Mouse (Mus musculus) left cerebral cortex, adult 6 months (tissue): ENCODE measurements around the gene Nvl. TPM values are rescaled to one million over a fixed set of nuclear protein-coding genes. Genes with fewer than 3 reads are reported as not detected.

Experiments used
- long read RNA-seq, 2 experiments: library from polyadenylated mRNA; unstranded; transcript quantifications; one replicate each; pipeline ENCODE4 v2.0.0; 2019 to 2020
- polyA plus RNA-seq: library from polyadenylated mRNA; unstranded; fragments of <200 nt; fragmentation: Nextera tagmentation; gene quantifications from 2 replicates; pipeline ENCODE4 v1.2.3, GENCODE M21; 2021

The Nvl gene
- polyA plus RNA-seq: 6.7 and 12.6 TPM in 2 replicates
- long read RNA-seq, experiment 1, full-length matches to known transcripts: 22 of 70 reads
- long read RNA-seq, experiment 1, partial matches to known transcripts: 23 of 70 reads
- long read RNA-seq, experiment 1, other reads (novel, unspliced or antisense): 25 of 70 reads
- long read RNA-seq, experiment 2, full-length matches to known transcripts: 4 of 30 reads
- long read RNA-seq, experiment 2, partial matches to known transcripts: 15 of 30 reads
- long read RNA-seq, experiment 2, other reads (novel, unspliced or antisense): 11 of 30 reads

GRCm38 (mm10) chr1:181143950-181144836 is at the start of gene Nvl, which contains the start of gene Cnih4:
Gene Nvl, minus strand, starts transcription at chr1:181144204.
Gene Cnih4, plus strand, starts transcription at chr1:181144693.

GRCm38 (mm10) chr1:181050937-181051336 is 93.1 kb downstream of the Nvl start, which contains the start of gene 9130409I23Rik:
Gene 9130409I23Rik, plus strand, starts transcription at chr1:181051237.

Other genes starting within 250 kb of the Nvl start
- gene Pycr2, start 239.9 kb downstream of the Nvl start, polyA plus RNA-seq: 65.0 and 74.7 TPM in 2 replicates
- 2.5 and 2.7 TPM in 2 replicates for gene Lefty1, start 209.2 kb downstream of the Nvl start, polyA plus RNA-seq
- 18.8 and 20.1 TPM in 2 replicates for gene Tmem63a, start 201.9 kb downstream of the Nvl start, polyA plus RNA-seq
- 15.9 and 21.4 TPM in 2 replicates for gene Ephx1, start 123.3 kb downstream of the Nvl start, polyA plus RNA-seq
- gene 9130409I23Rik, start 93.0 kb downstream of the Nvl start, polyA plus RNA-seq: not detected in 2 replicates
- 47.2 and 53.3 TPM in 2 replicates for gene Cnih4, start 489 bp upstream of the Nvl start, polyA plus RNA-seq
- 7.1 and 11.5 TPM in 2 replicates for gene Wdr26, start 67.8 kb upstream of the Nvl start, polyA plus RNA-seq
- 52.4 and 66.9 TPM in 2 replicates for gene Cnih3, start 208.4 kb upstream of the Nvl start, polyA plus RNA-seq